Mouse (Mus musculus): ENCODE results near the gene Pih1h3b. TPM values are rescaled to one million over a fixed set of nuclear protein-coding genes. Genes with fewer than 3 reads are reported as not detected.

The Pih1h3b gene
- not detected for polyA plus RNA-seq (2017; shearing (Covaris generic))

DNA sequence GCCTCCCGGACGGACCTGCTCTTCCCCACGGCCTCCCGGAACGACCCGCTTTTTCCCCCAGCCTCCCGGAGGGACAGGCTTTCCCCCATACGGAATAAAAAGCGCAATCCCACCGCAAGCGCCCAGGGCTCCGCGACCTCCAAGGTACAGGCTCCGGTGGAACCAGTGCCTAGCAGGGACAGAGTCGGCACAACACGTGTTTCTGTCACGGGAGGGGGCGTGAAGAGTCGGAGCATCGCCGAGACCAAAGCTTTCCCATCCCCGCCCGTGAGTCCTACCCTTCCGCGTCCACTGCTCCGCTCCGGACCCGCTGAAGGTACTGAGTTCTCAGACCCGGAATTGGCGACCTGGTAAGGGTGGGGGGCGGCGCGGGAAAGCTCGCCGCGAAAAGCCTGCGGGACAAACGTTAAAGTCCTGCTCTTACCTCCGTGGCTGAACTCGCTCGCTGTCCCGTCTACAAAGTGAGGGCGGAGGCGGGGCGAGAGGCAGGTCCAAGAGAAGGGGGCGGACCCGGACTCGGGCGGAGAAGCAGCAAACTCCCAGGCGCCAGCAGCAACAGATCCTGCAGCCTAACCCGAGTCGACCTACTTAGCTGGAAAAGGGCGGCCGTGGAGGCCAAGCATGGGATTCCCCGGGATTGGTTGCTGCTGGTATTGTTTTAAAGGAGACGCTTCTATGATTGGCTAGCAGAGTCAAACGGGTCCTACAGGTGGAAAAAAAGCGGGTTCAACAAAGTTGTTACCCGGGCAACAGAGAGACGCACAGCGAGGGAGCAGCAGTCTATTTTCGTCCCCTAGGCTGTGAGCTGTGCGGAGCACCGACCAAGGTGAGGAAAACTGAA, at the start of gene Pih1h3b, which contains the start of gene Nup62cl:
TSS of gene Pih1h3b (plus strand) at position 745 of the 841 bp plus-strand sequence.
TSS of gene Nup62cl (minus strand) at position 578 of the 841 bp plus-strand sequence.

Other genes starting within 250 kb of the Pih1h3b start
- gene Morc4, start 191.2 kb upstream of the Pih1h3b start, polyA plus RNA-seq (2017; shearing (Covaris generic)): not detected
- gene Rbm41, start 64.3 kb upstream of the Pih1h3b start, polyA plus RNA-seq (2017; shearing (Covaris generic)): 12.2 TPM
- gene Nup62cl, start 167 bp upstream of the Pih1h3b start, polyA plus RNA-seq (2017; shearing (Covaris generic)): 0.69 TPM

Data from effector memory CD4-positive, alpha-beta T cell, adult 5 months (primary cell).